Mouse (Mus musculus) C2C12 (cell line): ENCODE measurements around the gene Galnt15.

ENCODE experiments used
- CEBPB ChIP-seq: IDR thresholded peaks from one replicate; pipeline ENCODE4 v1.6.1; 2011; ENCODE audit warnings: low read depth, mild to moderate bottlenecking, control low read depth, moderate library complexity
- CTCF ChIP-seq: IDR thresholded peaks from one replicate; pipeline ENCODE4 v1.5.1; 2011; ENCODE audit not compliant: control insufficient read depth, insufficient read depth, insufficient read length
- MAX ChIP-seq: IDR thresholded peaks from one replicate; pipeline ENCODE4 v1.6.1; 2011; ENCODE audit warnings: mild to moderate bottlenecking, control low read depth
- MYOG ChIP-seq: IDR thresholded peaks from one replicate; pipeline ENCODE4 v1.6.1; 2011; ENCODE audit not compliant: control insufficient read depth, insufficient read length; ENCODE audit errors: extremely low read depth
- USF1 ChIP-seq: IDR thresholded peaks from one replicate; pipeline ENCODE4 v1.6.1; 2011; ENCODE audit warnings: low read depth, mild to moderate bottlenecking, control low read depth, moderate library complexity

DNA sequence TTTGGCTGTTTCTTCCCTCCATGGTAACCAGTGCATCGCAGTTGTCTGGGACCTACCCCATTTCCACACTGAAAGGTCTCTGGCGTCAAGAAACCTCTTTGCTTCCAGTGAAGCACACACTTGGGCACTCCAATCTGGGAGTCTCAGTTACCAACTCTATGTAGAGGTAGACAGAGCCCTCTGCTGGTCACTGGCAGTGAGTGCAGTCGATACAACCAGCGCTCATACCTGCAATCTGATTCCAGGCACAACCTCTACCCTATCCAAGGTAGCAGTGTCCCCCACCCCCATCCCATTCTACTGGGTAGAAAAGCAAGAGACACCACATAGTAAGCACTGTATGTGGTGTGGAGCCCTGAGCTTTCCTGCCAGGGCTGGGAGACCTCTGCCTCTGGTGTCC lies 3.7 kb downstream of the Galnt15 start:
- TF ChIP-seq MAX (no peak), CTCF (peak; percentile 75), CEBPB (no peak), USF1 (no peak), MYOG (no peak)
